Mouse (Mus musculus) stomach, postnatal 0 days (tissue): ENCODE results near the gene Phospho1. TPM values are rescaled to one million over a fixed set of nuclear protein-coding genes. Genes with fewer than 3 reads are reported as not detected.
A peak's percentile ranks its signal among the peaks of the same experiment; 100 is the strongest.
"Not testable (repeated sequence)": the region's sequence is repeated elsewhere in the genome, so short reads cannot be mapped to it uniquely, and the experiment has no call there.

Source experiments
- ATAC-seq: fragments of 200-750 bp; cut with Nextera tagmentation; 2 replicates; pipeline ENCODE4 v1.8.0; 2017; ENCODE audit not compliant: low FRiP score, low TSS enrichment
- DNase-seq: peaks from one replicate; pipeline ENCODE4 v3.0.0-alpha.2; 2016; ENCODE audit warnings: low spot score
- H3K27ac ChIP-seq: fragments of 300-500 bp; sonication (generic); replicated peaks from 2 replicates; pipeline ENCODE4 v1.5.1; 2014; ENCODE audit warnings: mild to moderate bottlenecking, control low read depth
- H3K27me3 ChIP-seq: fragments of 300-500 bp; sonication (generic); 2 replicates; pipeline ENCODE4 v1.6.1; 2014; ENCODE audit warnings: low read length; ENCODE audit not compliant: control insufficient read depth, insufficient read depth
- H3K36me3 ChIP-seq: fragments of 300-500 bp; sonication (generic); 2 replicates; pipeline ENCODE4 v1.6.1; 2014; ENCODE audit warnings: low read length, mixed read lengths; ENCODE audit not compliant: control insufficient read depth, insufficient read depth
- H3K4me1 ChIP-seq: fragments of 300-500 bp; sonication (generic); replicated peaks from 2 replicates; pipeline ENCODE4 v1.6.1; 2014; ENCODE audit warnings: antibody characterized with exemption; ENCODE audit not compliant: control insufficient read depth, insufficient read depth
- H3K4me2 ChIP-seq: fragments of 300-500 bp; sonication (generic); replicated peaks from 2 replicates; pipeline ENCODE4 v1.6.1; 2014; ENCODE audit warnings: low read depth, mild to moderate bottlenecking, control low read depth, moderate library complexity
- H3K4me3 ChIP-seq: fragments of 300-500 bp; sonication (generic); 2 replicates; pipeline ENCODE4 v1.5.1; 2014; ENCODE audit warnings: low read depth, low read length, control low read depth
- H3K9ac ChIP-seq: fragments of 300-500 bp; sonication (generic); 2 replicates; pipeline ENCODE4 v1.6.1; 2014; ENCODE audit warnings: mild to moderate bottlenecking, low read length, control low read depth, mixed read lengths
- H3K9me3 ChIP-seq: fragments of 300-500 bp; sonication (generic); 2 replicates; pipeline ENCODE4 v1.6.1; 2016; ENCODE audit warnings: low read length; ENCODE audit not compliant: control insufficient read depth
- CTCF ChIP-seq: IDR thresholded peaks from 2 replicates; pipeline ENCODE4 v1.5.1; 2016; ENCODE audit warnings: antibody characterized with exemption, low read depth, mild to moderate bottlenecking, moderate library complexity
- EP300 ChIP-seq: optimal IDR thresholded peaks from 2 replicates; pipeline ENCODE3; 2016; ENCODE audit warnings: antibody characterized with exemption
- WGBS: fragments of 180-500 bp; shearing (Covaris S2); extraction: QIAGEN DNeasy Blood & Tissue Kit; methylation state at CpG from one replicate; pipeline ENCODE4 v1.1.7; 2014; 5-methylcytosine and 5-hydroxymethylcytosine counted together
- polyA plus RNA-seq: library from polyadenylated mRNA; unstranded; fragments of >200 nt; fragmentation: Nextera tagmentation; extraction: Ambion mirVana; gene quantifications from 2 replicates; pipeline ENCODE4 v1.2.1, GENCODE M21; 2015

Phospho1 gene
- polyA plus RNA-seq, 1 experiment from 2014 or later, result 0.45 TPM

DNA sequence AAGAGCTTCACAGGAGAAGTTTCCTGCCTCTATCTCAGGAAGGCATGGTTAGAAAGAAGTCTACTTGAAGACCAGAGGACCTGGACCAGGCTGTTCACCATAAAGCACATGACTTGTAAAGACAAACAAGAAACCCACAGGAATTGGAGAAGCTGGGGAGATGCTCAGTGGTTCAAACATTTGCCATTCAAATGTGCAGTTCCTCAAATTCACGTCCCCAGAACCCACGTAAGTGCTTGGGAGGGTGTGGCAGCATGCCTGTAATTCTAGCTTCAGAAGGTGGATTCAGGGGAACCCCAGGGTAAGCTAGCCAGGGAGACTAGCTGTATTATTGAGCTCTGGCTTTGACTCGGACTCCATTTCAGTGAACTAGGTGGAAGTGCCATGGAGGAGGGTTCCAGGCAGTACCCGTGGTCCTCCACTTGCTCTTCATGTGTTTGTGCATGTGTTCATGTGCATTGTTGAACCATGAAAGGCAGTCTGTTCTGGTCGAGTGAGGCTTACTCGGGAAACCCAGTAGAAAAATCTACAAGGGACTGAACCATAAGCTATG lies 45.7 kb downstream of the Phospho1 start:
- ATAC-seq (no peak), DNase-seq (no peak)
- no peaks in the 10 kb centered on the region for H3K4me1 ChIP-seq
- no peaks in the 10 kb centered on the region for H3K27me3 ChIP-seq
- WGBS, result 61% methylated on average over 6 of the region's 6 CpGs
- no peak overlapping the region for H3K9ac ChIP-seq
- H3K36me3 ChIP-seq, result no peaks in the 10 kb centered on the region
- H3K4me3 ChIP-seq, result no peak overlapping the region
- no peak for TF ChIP-seq CTCF
- no peak for TF ChIP-seq EP300
- H3K4me2 ChIP-seq, result no peak overlapping the region
- H3K27ac ChIP-seq, result no peak overlapping the region
- no peaks in the 10 kb centered on the region for H3K9me3 ChIP-seq

DNA sequence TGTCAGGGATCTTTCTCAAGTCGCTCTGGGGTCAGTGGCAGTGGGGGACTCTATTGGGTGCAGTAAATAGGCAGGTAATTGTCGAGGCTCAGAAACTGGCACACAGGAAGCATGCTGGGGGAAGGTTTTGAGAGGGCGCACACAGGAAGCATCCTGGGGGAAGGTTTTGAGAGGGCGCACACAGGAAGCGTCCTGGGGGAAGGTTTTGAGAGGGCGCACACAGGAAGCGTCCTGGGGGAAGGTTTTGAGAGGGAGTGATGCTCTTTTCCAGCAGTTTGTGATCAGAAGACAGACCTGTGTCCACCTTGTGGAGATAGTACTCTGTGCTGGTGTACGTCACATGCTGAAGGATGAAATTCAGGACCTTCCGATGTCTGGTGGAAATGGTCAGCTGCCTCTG lies 51.5 kb downstream of the Phospho1 start:
- DNase-seq (no peak), ATAC-seq (no peak)
- TF ChIP-seq CTCF, result no peak
- no peak for TF ChIP-seq EP300
- Histone ChIP-seq H3K4me2 (no peak overlapping the region), H3K9ac (no peak overlapping the region), H3K27ac (no peak overlapping the region), H3K36me3 (no peaks in the 10 kb centered on the region), H3K27me3 (no peaks in the 10 kb centered on the region), H3K9me3 (no peaks in the 10 kb centered on the region), H3K4me3 (no peak overlapping the region), H3K4me1 (no peaks in the 10 kb centered on the region)
- WGBS, result 28% methylated on average over 9 of the region's 9 CpGs

DNA sequence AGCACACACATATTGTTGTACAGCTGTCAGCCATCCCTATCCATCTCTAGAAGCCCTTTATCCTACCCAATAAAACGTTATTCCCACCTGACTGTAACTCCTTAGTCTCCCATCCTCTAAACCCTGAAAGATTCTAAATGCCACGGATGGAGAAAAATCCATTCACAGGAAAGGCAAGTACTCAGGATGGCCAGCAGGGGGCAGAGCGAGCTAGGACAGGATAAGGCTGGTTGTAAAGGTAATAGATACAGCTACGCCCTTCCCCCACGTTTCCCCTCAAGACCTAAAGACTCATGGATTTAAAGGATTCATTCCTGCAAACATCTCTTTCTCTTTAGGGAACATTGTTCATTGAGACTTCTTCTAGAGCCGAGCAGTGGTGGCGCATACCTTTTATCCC lies 52.0 kb downstream of the Phospho1 start:
- Histone ChIP-seq H3K4me2 (no peak overlapping the region), H3K4me1 (no peaks in the 10 kb centered on the region), H3K9ac (no peak overlapping the region), H3K27ac (no peak overlapping the region), H3K4me3 (no peak overlapping the region), H3K36me3 (no peaks in the 10 kb centered on the region), H3K27me3 (no peaks in the 10 kb centered on the region), H3K9me3 (no peaks in the 10 kb centered on the region)
- 18% methylated on average over 7 of the region's 7 CpGs for WGBS
- TF ChIP-seq EP300 (no peak), CTCF (peak; percentile 93)
- DNase-seq (peak; percentile 77), ATAC-seq (no peak; the same call in 1 of the 2 replicates)

DNA sequence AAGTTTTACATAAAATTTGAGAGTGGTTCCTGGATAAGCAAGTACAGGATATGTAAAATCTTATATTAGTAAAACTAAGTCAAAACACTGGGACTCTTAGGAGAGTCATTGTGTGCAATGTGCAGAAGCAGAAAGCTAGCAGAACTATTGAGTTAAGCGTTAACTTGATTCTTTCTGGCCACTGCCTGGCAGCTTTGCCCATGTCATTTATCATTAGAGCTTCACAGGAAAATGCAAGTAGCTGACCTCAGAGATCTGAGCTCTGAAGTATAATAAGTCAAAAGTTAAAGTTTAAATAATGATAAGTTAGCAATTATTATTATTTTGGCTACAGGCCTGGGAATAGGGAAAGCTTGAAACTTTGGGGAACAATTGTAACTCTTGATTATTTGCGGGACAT lies 55.6 kb downstream of the Phospho1 start:
- not testable (repeated sequence) for H3K4me3 ChIP-seq, DNase-seq
- WGBS, result 50% methylated on average over 2 of the region's 2 CpGs

More for the DNA sequence above, 55.6 kb downstream of the Phospho1 start:
- not testable (repeated sequence) for H3K9ac ChIP-seq, ATAC-seq, H3K36me3 ChIP-seq, H3K4me2 ChIP-seq, H3K27me3 ChIP-seq, H3K27ac ChIP-seq, H3K9me3 ChIP-seq, H3K4me1 ChIP-seq

Other genes with a start within 250 kb of the Phospho1 start
- gene Ngfr, start 236.8 kb upstream of the Phospho1 start, polyA plus RNA-seq, result 3.9 and 4.8 TPM in 2 replicates
- 190 and 202 TPM in 2 replicates for gene Phb, start 157.5 kb upstream of the Phospho1 start, polyA plus RNA-seq
- 10.0 and 10.2 TPM in 2 replicates for gene Zfp652, start 111.8 kb upstream of the Phospho1 start, polyA plus RNA-seq
- 0.36 and 0.46 TPM in 2 replicates for gene B130006D01Rik, start 100.9 kb upstream of the Phospho1 start, polyA plus RNA-seq
- gene Gngt2, start 12.7 kb downstream of the Phospho1 start, polyA plus RNA-seq, result 11.1 and 12.5 TPM in 2 replicates
- gene Abi3, start 18.0 kb downstream of the Phospho1 start, polyA plus RNA-seq, result 3.6 and 4.2 TPM in 2 replicates
- 3.6 and 4.6 TPM in 2 replicates for gene B4galnt2, start 90.4 kb downstream of the Phospho1 start, polyA plus RNA-seq
- gene Igf2bp1, start 181.4 kb downstream of the Phospho1 start, polyA plus RNA-seq, result 4.3 and 5.2 TPM in 2 replicates
- 1.8 and 3.2 TPM in 2 replicates for gene Gip, start 200.0 kb downstream of the Phospho1 start, polyA plus RNA-seq
- gene Snf8, start 210.4 kb downstream of the Phospho1 start, polyA plus RNA-seq, result 76.0 and 83.0 TPM in 2 replicates
- gene Ube2z, start 240.9 kb downstream of the Phospho1 start, polyA plus RNA-seq, result 26.4 and 28.7 TPM in 2 replicates